Mouse (Mus musculus) cerebellum, adult 11-12 months (tissue): ENCODE data around the gene Wdr91.

Experiments used
- DNase-seq: peaks from one replicate; pipeline ENCODE4 v3.0.0; 2022

Gene Wdr91

GRCm38 (mm10) chr6:34913341-34914040 lies 2.8 kb upstream of the Wdr91 start:
- DNase-seq: no peak

GRCm38 (mm10) chr6:34909631-34910345 lies 888 bp downstream of the Wdr91 start:
- no peak for DNase-seq

GRCm38 (mm10) chr6:34907696-34908260 lies 2.9 kb downstream of the Wdr91 start:
- no peak for DNase-seq

GRCm38 (mm10) chr6:34907121-34907614 lies 3.5 kb downstream of the Wdr91 start:
- no peak for DNase-seq

- no peak for DNase-seq
Observed at GRCm38 (mm10) chr6:34906661-34907060, 4.0 kb downstream of the Wdr91 start.

GRCm38 (mm10) chr6:34906125-34906524 lies 4.6 kb downstream of the Wdr91 start:
- DNase-seq: no peak

GRCm38 (mm10) chr6:34904361-34904760 lies 6.3 kb downstream of the Wdr91 start:
- DNase-seq: no peak

GRCm38 (mm10) chr6:34903851-34904250 lies 6.8 kb downstream of the Wdr91 start:
- DNase-seq: no peak

GRCm38 (mm10) chr6:34903441-34903840 lies 7.2 kb downstream of the Wdr91 start:
- no peak for DNase-seq

GRCm38 (mm10) chr6:34902578-34902977 lies 8.1 kb downstream of the Wdr91 start:
- no peak for DNase-seq

GRCm38 (mm10) chr6:34901911-34902444 lies 8.7 kb downstream of the Wdr91 start:
- no peak for DNase-seq

GRCm38 (mm10) chr6:34900990-34901389 lies 9.7 kb downstream of the Wdr91 start:
- peak; percentile 60 for DNase-seq

- DNase-seq: no peak
Observed at GRCm38 (mm10) chr6:34899127-34899526, 11.5 kb downstream of the Wdr91 start.

- DNase-seq: no peak
Observed at GRCm38 (mm10) chr6:34896168-34896780, 14.4 kb downstream of the Wdr91 start.

- peak; percentile 55 for DNase-seq
Observed at GRCm38 (mm10) chr6:34895569-34895968, 15.1 kb downstream of the Wdr91 start.

- DNase-seq: no peak
Observed at GRCm38 (mm10) chr6:34889185-34889584, 21.5 kb downstream of the Wdr91 start.

- no peak for DNase-seq
Observed at GRCm38 (mm10) chr6:34887131-34887850, 23.4 kb downstream of the Wdr91 start.

GRCm38 (mm10) chr6:34884724-34885123 lies 26.0 kb downstream of the Wdr91 start:
- DNase-seq: no peak

GRCm38 (mm10) chr6:34879911-34880475 lies 30.7 kb downstream of the Wdr91 start:
- DNase-seq: peak; percentile 66

GRCm38 (mm10) chr6:34879101-34879740 lies 31.5 kb downstream of the Wdr91 start:
- DNase-seq: no peak

- peak; percentile 93 for DNase-seq
Observed at GRCm38 (mm10) chr6:34877509-34878321, 33.0 kb downstream of the Wdr91 start, which contains the start of gene Cyren. Cyren (minus strand) TSS chr6:34878060.
